Mouse (Mus musculus) kidney, adult 2 months (tissue): ENCODE results near the gene Apba3. TPM values are rescaled to one million over a fixed set of nuclear protein-coding genes. Genes with fewer than 3 reads are reported as not detected.
A peak's percentile ranks its signal among the peaks of the same experiment; 100 is the strongest.

ENCODE experiments used
- DNase-seq: peaks from one replicate; pipeline ENCODE4 v3.0.0; 2021
- H3K27ac ChIP-seq: fragments of 200-500 bp; 2 replicates; pipeline ENCODE4 v1.5.1; 2012; ENCODE audit warnings: low read depth, low read length, control low read depth, inconsistent platforms; ENCODE audit not compliant: insufficient read depth
- H3K27me3 ChIP-seq: fragments of 200-500 bp; replicated peaks from 2 replicates; pipeline ENCODE4 v1.6.1; 2012; ENCODE audit warnings: mild to moderate bottlenecking, moderate library complexity, low read length, inconsistent platforms; ENCODE audit not compliant: control insufficient read depth, insufficient read depth
- H3K36me3 ChIP-seq: fragments of 200-500 bp; 2 replicates; pipeline ENCODE4 v1.6.1; 2012; ENCODE audit warnings: mild to moderate bottlenecking, moderate library complexity, low read length, inconsistent platforms; ENCODE audit not compliant: control insufficient read depth, insufficient read depth
- H3K4me1 ChIP-seq: fragments of 200-500 bp; 2 replicates; pipeline ENCODE4 v1.6.1; 2011; ENCODE audit warnings: low read length; ENCODE audit not compliant: control insufficient read depth, insufficient read depth
- H3K4me3 ChIP-seq: fragments of 200-500 bp; 2 replicates; pipeline ENCODE4 v1.5.1; 2011; ENCODE audit warnings: mild to moderate bottlenecking, low read depth, low read length, control low read depth; ENCODE audit not compliant: insufficient read depth
- CTCF ChIP-seq: fragments of 200-500 bp; conservative IDR thresholded peaks from 2 replicates; pipeline ENCODE4 v1.5.1; 2011; ENCODE audit warnings: low read depth, mild to moderate bottlenecking, control low read depth, low read length, moderate library complexity, mixed read lengths; ENCODE audit not compliant: insufficient read depth, insufficient read length
- POLR2A ChIP-seq: fragments of 200-500 bp; IDR thresholded peaks from one replicate; pipeline ENCODE4 v1.6.1; 2011; ENCODE audit warnings: low read depth, low read length, control low read depth
- WGBS: fragments of 180-500 bp; shearing (Covaris S2); methylation state at CpG from one replicate; pipeline ENCODE4 v1.1.7; 2018; 5-methylcytosine and 5-hydroxymethylcytosine counted together
- polyA plus RNA-seq: library from polyadenylated mRNA; depleted of rRNA; stranded (reverse); fragments of >200 nt; gene quantifications from 2 replicates; pipeline ENCODE4 v1.2.3, GENCODE M21; 2012

The Apba3 gene
- polyA plus RNA-seq, 1 experiment = 142 TPM

DNA sequence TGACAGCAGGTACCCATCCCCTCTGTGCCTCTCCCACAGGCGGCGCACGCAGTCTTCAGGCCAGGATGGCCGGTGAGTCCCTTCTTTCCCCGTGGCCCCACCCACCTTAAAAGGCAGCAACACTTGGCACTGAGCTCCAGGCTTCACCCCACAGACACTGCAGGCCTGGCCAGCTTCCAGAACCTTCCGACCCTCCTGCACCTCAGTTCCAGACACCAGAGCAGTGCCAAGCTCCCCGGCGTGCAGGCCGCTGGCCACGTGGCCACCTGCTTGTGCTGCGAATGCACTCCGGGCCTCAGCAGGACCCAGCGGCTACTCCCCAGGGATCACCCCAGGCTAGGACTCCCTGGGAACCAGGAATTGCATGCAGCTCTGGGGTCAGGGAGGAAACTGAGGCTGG lies 46.8 kb downstream of the Apba3 start:
- Histone ChIP-seq H3K4me1 (no peaks in the 10 kb centered on the region), H3K27ac (no peak overlapping the region), H3K4me3 (no peak overlapping the region), H3K27me3 (no peaks in the 10 kb centered on the region), H3K36me3 (no peaks in the 10 kb centered on the region; the same call in 1 of the 2 replicates)
- TF ChIP-seq CTCF = no peak
- TF ChIP-seq POLR2A = no peak
- WGBS = 89% methylated on average over 13 of the region's 13 CpGs
- no peak for DNase-seq

DNA sequence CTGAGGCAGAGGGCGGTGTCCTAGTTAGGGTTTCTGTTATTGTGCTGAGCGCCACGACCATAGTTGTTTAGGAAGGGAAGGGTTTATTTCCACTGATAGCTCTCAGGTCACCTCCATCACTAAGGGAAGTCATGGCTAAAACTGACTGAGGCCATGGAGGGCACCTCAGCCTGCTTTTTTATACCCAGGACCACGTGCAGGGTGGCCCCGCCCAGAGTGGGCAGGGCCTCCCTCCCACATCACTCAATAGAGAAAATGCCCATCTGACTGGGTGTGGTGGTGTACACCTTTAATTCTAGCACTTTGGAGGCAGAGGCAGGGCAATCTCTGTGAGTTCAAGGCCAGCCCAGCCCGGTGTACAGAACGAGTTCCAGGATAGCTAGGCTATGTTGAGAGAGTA lies 47.4 kb downstream of the Apba3 start:
- Histone ChIP-seq H3K4me3 (no peak overlapping the region), H3K27me3 (no peaks in the 10 kb centered on the region), H3K36me3 (no peaks in the 10 kb centered on the region; the same call in 1 of the 2 replicates), H3K27ac (no peak overlapping the region), H3K4me1 (no peaks in the 10 kb centered on the region; the same call in 1 of the 2 replicates)
- DNase-seq = no peak
- WGBS = 80% methylated on average over 7 of the region's 7 CpGs
- no peak for TF ChIP-seq POLR2A
- no peak for TF ChIP-seq CTCF

DNA sequence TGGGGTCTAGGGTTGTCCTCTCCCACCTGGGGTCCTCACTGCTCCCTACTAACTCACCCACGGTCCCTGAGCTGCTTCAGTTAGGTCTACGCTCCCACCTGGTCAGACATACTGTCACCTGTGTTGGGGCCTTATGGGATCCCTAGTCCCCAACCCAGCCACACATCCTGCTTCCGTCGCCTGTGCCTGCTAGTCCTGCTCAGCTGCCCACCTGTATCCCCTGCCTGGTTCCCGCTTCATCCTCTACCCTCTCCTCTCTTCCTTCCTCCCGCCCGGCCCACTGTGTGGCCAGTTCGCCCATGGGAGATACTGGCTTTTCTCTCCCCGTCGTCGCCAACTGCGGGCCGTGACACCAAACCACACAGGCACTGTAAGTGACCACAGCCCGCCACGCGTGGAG lies 48.8 kb downstream of the Apba3 start:
- 90% methylated on average over 16 of the region's 16 CpGs for WGBS
- H3K4me1 ChIP-seq = peaks cover 5% of the 10 kb centered on the region; the same call in 1 of the 2 replicates
- H3K27ac ChIP-seq = no peak overlapping the region
- no peak for DNase-seq
- no peaks in the 10 kb centered on the region for H3K36me3 ChIP-seq
- TF ChIP-seq POLR2A = no peak
- no peak for TF ChIP-seq CTCF
- no peaks in the 10 kb centered on the region for H3K27me3 ChIP-seq
- no peak overlapping the region for H3K4me3 ChIP-seq

DNA sequence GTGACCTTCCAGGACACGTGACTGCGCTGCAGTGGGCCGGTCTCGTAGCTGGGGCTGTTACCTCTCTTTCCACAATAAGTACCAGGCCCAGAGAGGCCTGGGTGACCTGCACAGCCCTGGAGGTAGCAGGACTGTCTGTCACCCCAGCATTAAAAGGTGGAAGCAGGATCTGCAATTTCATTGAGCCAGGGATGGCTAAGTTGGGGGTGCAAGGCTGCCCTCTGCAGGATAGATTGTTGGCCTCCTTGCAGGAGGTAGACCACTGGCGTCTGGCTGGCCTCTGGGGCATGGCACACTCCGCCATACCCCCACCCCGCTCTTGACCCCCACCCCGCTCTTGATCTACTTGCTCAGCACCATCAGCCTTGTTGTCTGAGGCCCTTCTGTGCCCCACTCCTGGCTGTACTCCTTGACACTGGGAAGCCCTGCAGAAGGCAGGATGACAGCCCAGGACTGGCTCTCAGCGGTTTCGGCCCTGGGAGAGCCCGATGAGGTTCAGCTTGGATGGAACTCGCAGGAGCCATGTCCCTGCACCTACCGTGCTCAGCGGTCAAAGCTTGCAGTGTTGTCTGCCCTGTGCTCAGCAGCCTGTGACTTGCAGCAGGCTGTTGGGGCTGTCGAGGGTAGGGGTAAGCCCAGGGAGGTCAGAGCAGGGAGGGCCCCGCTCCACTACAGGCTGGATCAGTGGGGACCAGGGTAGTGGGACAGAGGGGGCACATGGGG lies 49.7 kb downstream of the Apba3 start:
- TF ChIP-seq CTCF (peak; percentile 59), POLR2A (no peak)
- Histone ChIP-seq H3K36me3 (no peaks in the 10 kb centered on the region), H3K27me3 (no peaks in the 10 kb centered on the region), H3K4me3 (peak overlapping the region; percentile 8; the same call in 1 of the 2 replicates), H3K4me1 (peaks cover 5% of the 10 kb centered on the region; the same call in 1 of the 2 replicates), H3K27ac (no peak overlapping the region)
- DNase-seq = peak; percentile 45
- WGBS = 43% methylated on average over 16 of the region's 16 CpGs

DNA sequence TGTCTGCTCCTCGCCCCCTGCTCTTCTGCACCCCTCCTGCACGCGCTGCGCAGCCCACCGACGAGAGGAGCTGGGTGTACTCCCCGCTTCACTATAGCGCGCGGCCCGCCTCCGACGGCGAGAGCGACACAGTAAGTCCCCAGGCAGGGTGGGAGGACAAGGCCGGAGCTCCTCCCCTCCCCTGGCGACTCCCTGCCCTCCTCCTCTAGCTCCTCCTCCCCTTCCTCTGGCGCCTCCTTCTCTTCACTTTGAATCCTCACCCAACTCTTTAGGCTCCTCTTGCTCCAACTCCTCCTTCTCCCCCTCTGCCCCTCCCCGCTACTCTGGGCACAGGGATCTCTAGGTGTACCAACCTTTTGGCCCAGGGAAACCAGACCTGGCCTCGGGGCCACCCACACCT lies 50.5 kb downstream of the Apba3 start:
- TF ChIP-seq POLR2A = no peak
- TF ChIP-seq CTCF = no peak
- H3K4me1 ChIP-seq = peaks cover 5% of the 10 kb centered on the region; the same call in 1 of the 2 replicates
- H3K27me3 ChIP-seq = no peaks in the 10 kb centered on the region
- WGBS = 22% methylated on average over 20 of the region's 20 CpGs
- peak; percentile 77 for DNase-seq
- peak overlapping the region; percentile 39; the same call in 1 of the 2 replicates for H3K4me3 ChIP-seq
- no peak overlapping the region; the same call in 1 of the 2 replicates for H3K27ac ChIP-seq
- H3K36me3 ChIP-seq = no peaks in the 10 kb centered on the region

DNA sequence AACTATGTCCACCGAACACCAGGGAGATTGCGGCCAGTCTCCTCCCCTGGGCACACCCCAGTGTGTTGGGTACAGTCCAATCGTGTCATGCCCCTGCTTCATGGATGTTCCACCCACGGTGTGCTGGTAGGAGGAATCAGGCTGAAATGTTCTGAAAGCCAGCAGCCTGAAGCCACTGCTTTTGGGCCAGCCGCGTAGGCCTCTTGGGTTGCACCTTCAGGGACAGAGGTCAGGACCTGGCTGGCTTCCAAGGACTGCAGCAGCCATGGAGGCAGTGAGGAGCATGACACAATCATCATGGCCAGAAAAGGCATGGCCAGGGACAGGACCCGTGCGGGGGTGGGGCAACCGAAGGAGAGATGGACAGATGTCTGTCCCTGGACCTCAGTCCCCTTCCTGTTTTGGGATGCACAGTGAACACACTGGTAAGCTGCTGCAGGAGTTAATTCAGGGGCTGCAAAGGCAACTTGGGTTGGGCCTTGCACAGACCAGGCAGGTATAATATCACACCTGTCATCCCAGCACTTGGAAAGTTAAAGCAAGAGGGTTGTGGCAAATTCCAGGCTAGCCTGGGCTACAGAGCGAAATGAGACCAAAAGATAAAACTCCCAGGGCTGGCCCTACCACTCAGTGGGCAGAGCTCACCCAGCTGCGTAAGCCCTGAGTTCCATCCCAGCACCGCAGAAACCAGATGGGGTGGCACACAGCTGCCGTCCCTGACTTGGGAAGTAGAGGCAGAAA lies 52.0 kb downstream of the Apba3 start:
- Histone ChIP-seq H3K27ac (no peak overlapping the region), H3K4me1 (peaks cover 5% of the 10 kb centered on the region; the same call in 1 of the 2 replicates), H3K4me3 (no peak overlapping the region), H3K27me3 (no peaks in the 10 kb centered on the region), H3K36me3 (no peaks in the 10 kb centered on the region)
- 72% methylated on average over 13 of the region's 13 CpGs for WGBS
- TF ChIP-seq POLR2A = no peak
- no peak for TF ChIP-seq CTCF
- peak; percentile 45 for DNase-seq

DNA sequence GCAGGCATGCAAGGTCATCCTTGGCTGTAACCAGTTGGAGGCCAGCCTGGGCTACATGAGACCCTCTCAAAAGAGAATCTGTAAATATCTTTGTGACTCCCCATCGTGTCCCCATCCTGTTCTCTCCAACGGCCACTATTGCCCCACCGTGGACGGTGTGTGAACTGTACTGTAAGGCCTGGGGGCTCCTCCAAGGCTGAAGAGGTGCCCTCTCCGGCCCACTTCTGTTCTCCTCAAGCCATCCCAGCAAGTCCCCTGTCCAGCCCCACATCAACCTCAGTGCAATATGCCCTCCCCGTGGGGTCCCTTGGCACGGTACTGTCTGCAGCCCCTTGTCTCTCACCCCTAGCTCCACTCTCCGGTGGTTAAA lies 52.6 kb downstream of the Apba3 start:
- no peak for DNase-seq
- no peak overlapping the region for H3K4me3 ChIP-seq
- no peaks in the 10 kb centered on the region for H3K27me3 ChIP-seq
- H3K27ac ChIP-seq = no peak overlapping the region
- WGBS = 34% methylated on average over 8 of the region's 8 CpGs
- no peaks in the 10 kb centered on the region for H3K36me3 ChIP-seq
- peaks cover 5% of the 10 kb centered on the region; the same call in 1 of the 2 replicates for H3K4me1 ChIP-seq
- TF ChIP-seq POLR2A (no peak), CTCF (peak; percentile 34; the same call in 1 of the 2 replicates)
